Mouse (Mus musculus) v-Abl transformed pro-B cells (cell line): Measurements from ENCODE around the gene Ak8.

ENCODE experiments used
- in situ Hi-C, 2 experiments: fragments of 400-800 bp; cut with MboI; formaldehyde crosslinking; loops; one replicate each; pipeline ENCODE4 v1.15.1; 2025; ENCODE audit not compliant: unreplicated experiment in 2 of 2

Gene Ak8

DNA sequence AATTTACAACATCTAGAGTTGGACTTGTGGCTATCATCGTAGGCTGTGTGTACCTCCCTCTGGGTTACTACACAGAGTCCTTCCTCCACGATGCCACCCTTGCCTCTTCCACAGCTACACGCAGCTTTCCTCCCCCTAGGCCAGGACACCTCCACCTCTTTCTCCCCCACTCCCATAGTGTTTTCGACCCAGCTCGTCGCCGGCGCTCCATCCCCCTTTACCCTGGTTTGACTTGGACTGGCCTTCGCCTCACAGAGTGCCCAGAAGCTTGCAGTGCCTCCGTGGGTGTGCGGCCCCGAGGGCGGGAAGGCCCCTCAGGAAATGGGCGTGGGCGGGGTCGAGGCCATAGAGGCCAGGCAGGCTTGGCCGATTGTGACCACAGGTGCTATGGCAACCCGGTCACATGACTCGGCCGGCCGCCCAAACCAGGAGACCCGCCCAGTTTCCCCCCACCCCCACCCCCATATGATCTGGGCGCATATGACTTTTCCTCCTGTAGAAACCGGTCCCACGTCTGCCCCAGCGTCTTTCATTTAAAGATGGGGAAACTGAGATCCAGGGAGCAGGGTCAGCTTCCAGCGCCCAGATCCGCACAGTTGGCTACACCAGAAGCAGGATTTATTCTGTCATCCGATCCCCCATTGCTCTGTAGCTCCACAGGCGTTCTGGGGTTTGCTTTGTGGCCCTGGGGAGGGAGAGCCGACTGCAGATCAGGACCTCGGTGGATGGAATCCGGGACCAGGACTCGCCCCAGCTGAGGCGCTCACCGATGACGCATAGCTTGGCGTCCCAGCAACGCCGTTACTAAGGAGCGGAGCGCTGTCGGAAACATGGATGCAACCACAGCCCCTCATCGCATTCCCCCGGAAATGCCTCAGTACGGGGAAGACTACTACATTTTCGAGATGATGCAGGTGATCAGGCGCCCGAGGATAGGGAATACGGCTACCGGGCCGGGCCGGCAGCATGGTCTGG is at the start of gene Ak8, which contains the start of gene Spaca9:
Gene Ak8, plus strand, starts transcription at position 804 of the 975 bp plus-strand sequence.
Gene Spaca9, minus strand, starts transcription at position 367 of the 975 bp plus-strand sequence.
- in situ Hi-C loops, result no loop called here

DNA sequence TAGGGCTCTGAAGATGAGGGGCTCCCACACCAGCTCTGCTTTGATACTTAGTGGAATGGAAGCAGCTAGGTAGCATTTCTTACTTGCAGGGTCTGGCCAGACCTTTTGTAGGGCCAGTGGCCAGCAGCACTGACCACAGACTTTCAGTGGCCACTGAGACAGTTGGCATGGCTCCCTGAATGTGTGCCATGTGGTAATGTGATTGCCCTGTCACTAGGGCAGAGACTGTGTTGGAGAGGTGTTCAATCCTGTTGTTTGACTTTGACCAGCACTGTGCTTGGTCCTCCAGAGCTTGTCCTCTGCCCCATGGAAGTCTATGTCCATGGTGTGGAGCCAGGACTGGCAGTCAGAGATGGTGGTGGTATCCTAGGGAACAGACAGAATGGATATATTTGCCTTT is 49.4 kb upstream of the Ak8 start:
- in situ Hi-C loops, result no loop called here

DNA sequence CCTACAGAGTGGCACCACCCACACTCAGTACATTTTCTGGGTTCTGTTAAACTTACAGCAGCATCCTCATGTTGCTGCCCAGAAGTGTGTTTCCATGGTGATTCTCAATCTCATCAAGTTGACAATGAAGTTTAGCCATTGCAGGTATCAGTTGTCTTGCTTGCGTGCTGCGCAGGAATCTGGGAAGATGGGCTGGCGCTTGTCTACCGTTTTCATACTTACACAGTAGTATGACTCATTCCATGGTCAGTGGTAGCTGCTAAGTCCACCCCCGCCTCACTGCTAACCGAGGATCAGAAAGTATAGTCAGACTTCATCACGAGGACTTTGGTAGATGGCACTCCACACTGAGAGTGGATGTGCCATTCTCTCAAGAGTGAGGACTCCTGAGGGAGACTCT is 46.6 kb upstream of the Ak8 start:
- in situ Hi-C loops, result no loop called here

DNA sequence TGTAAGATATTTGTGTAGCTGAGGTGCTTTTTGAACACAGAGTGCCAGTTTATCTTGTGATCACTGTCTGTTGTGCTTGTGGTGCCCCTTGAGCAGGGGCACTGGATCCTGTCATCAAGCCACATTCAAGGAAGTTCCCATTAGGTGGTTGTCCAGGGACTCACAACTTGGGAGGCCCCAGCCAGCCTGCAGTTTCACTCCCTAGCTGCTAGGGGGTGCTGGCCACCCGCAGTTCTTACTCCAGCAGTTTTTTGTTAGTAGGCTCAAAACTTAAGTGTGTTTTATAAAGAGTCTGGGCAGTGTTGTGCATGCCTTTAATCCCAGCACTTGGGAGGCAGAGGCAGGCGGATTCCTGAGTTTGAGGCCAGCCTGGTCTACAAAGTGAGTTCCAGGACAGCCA is 45.7 kb upstream of the Ak8 start:
- in situ Hi-C loops, result no loop called here

GRCm38 (mm10) chr2:28656216-28656615 is 43.7 kb upstream of the Ak8 start:
- in situ Hi-C loops, result no loop called here

- in situ Hi-C loops, result no loop called here
Measured at GRCm38 (mm10) chr2:28662891-28663290, 37.1 kb upstream of the Ak8 start.

GRCm38 (mm10) chr2:28665818-28666217 is 34.1 kb upstream of the Ak8 start:
- in situ Hi-C loops, result no loop called here

DNA sequence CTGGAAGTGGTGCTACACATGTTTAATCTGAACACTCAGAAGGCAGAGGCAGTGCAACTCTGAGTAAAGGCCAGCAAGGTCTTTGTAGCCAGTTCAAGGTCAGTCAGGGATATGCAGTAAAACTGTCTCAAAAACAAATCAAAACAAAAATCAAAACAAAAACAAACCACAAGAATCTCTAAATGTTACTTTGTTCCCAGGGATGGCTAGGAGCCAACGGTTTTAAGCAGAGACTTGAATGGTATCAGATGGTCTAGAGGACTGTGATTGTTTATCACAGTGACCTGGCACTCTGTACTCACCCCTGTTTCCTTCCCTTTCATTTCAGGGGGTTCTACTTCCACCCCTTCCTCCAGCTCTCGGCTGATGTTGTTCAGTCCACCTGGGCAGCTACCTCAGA is 28.5 kb upstream of the Ak8 start:
- in situ Hi-C loops, result loop anchor here in 1 of 2 experiments (10.0 kb wide), 1 partner anchor 503 kb away; no protein-coding TSS in a partner anchor

DNA sequence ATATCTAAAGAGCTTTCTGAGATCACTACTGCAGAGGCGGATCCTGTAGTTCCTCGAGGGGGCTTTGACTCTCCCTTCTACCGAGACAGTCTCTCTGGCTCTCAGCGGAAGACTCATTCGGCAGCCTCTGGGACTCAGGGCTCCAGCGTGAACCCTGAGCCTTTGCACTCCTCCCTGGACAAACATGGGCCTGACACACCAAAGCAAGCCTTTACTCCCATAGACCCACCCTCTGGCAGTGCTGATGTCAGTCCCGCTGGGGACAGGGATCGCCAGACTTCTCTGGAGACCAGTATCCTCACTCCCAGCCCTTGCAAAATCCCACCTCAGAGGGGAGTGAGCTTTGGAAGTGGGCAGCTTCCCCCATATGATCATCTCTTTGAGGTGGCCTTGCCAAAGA is 24.0 kb upstream of the Ak8 start:
- in situ Hi-C loops, result loop anchor here in 1 of 2 experiments (5.0 to 10.0 kb wide), 3 partner anchors 376 to 926 kb away; no protein-coding TSS in a partner anchor

DNA sequence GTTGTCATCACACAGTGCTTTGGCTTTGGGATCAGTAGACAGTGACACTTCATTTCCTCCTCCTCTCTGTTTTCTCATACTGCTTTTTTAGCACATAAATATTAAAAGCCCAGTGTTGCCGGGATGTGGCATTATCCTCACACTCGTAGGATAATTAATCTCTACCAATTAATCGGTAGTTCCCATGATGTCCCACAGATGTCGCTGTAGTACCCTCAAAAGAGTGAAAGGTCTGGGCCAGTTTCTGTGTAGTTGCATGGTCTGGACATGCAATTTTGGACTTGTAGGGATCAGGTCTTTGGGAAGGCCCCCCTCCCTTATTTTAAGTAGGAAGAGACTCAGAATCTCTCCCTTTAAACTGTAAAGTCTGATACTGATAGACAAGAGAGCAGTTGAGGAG is 19.3 kb upstream of the Ak8 start:
- in situ Hi-C loops, result loop anchor here (5.0 to 10.0 kb wide), 3 partner anchors 72 to 297 kb away; no protein-coding TSS in a partner anchor

GRCm38 (mm10) chr2:28681718-28682117 is 18.2 kb upstream of the Ak8 start:
- in situ Hi-C loops, result loop anchor here (5.0 to 10.0 kb wide), 3 partner anchors 71 to 296 kb away; no protein-coding TSS in a partner anchor

DNA sequence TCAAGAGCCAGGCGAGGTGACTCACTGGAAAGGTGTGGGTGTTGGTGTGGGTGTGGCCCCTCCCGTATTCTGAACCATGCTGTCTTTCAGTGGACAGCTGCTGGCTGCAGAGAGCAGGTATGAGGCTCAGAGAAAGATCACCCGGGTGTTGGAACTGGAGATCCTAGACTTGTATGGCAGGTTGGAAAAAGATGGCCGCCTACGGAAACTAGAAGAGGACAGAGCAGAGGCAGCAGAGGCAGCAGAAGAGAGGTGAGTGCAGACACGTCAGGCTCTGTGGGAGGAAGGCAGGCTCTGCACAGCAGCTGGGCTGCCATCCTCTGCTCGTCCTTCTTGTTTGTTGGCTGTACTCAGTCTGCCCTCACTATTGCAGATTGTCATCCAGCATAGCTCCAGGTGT is 14.1 kb upstream of the Ak8 start:
- in situ Hi-C loops, result loop anchor here in 1 of 2 experiments (10.0 kb wide), 1 partner anchor 289 kb away; no protein-coding TSS in a partner anchor

- in situ Hi-C loops, result loop anchor here in 1 of 2 experiments (10.0 kb wide), 1 partner anchor 286 kb away; no protein-coding TSS in a partner anchor
Measured at GRCm38 (mm10) chr2:28688431-28688830, 11.5 kb upstream of the Ak8 start.

- in situ Hi-C loops, result no loop called here
Measured at GRCm38 (mm10) chr2:28692692-28693091, 7.3 kb upstream of the Ak8 start.

GRCm38 (mm10) chr2:28698566-28698965 is 1.4 kb upstream of the Ak8 start:
- in situ Hi-C loops, result no loop called here

DNA sequence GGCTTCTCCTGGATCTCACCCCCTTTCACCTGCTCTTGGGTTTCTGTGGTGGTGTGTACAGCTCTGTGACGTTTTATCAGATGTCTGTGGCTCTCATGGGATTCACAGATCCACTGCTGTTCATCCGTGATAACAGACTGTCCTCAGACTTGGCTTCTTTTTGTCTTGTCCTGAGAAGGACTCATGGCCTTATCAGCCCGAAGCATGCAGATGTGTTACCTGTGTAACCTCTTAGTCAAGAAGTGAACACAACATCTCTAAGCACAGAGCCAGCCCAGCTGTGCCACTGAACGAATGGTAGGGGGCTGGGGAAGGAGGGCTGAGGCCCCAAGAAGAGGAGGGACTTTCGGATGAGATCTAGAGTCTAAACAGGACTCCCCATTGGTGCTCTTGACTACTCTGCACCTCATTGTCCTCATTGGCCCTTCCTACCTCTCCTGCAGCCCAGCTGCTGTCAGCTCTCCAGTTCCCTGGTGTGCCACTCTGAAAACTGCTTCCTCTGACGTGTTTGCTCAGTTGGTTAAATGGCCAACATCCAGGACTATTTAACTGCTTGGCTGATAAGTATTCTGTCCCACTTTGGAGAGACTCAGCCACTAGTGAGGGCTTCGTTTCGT is 1.8 kb downstream of the Ak8 start:
- in situ Hi-C loops, result no loop called here

- in situ Hi-C loops, result no loop called here
Measured at GRCm38 (mm10) chr2:28706106-28706636, 6.2 kb downstream of the Ak8 start.

DNA sequence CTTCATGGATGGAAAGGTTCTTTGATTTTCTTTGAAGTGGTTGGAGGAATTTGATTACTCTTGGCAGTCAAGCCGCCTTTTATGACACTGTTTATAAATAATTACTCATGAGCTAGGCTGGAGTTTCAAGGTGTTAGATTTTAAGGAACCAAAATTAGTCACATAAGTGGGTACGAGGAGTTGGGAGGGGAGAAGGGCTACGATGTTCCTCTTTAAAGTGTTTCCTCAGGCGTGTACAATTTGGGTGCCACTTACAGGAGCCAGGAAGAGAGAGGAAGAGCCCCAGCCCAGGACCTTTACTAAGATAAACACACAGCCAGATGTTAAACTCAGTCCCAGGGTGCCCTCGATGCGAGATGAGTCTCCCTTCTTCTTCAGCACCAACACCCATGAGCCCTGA is 6.8 kb downstream of the Ak8 start:
- in situ Hi-C loops, result no loop called here

GRCm38 (mm10) chr2:28713036-28713435 is 13.1 kb downstream of the Ak8 start:
- in situ Hi-C loops, result no loop called here

- in situ Hi-C loops, result no loop called here
Measured at GRCm38 (mm10) chr2:28722419-28722818, 22.5 kb downstream of the Ak8 start.

DNA sequence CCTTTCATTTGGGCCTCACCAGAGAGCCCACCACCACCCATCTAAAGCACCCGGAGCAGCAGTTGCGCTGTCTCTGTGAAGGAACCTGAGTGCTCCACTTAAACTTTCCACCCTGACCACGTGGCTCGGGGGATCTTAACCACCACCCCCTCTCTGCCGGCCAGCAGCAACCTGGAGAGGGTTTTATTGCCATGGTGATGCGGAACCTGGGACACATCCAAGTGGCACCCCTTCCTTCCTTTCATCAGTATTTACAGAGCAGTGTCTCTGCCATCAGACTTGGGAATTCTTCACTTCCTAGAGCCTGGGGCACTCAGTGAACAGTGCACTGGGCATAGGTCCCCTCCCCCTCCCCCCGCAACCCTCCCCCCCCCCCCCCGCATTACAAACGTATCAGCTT is 23.9 kb downstream of the Ak8 start:
- in situ Hi-C loops, result no loop called here
